Mouse (Mus musculus) midbrain, embryonic 14.5 days (tissue): ENCODE results near the gene Phldb3. TPM values are rescaled to one million over a fixed set of nuclear protein-coding genes. Genes with fewer than 3 reads are reported as not detected.

Source experiments
- ATAC-seq: fragments of 200-750 bp; cut with Nextera tagmentation; 2 replicates; pipeline ENCODE4 v1.8.0; 2017; ENCODE audit warnings: moderate number of reproducible peaks, moderate library complexity; ENCODE audit not compliant: low FRiP score, low TSS enrichment
- DNase-seq: peaks from one replicate; pipeline ENCODE4 v3.0.0-alpha.2; 2015
- H3K27ac ChIP-seq: fragments of 300-500 bp; sonication (generic); replicated peaks from 2 replicates; pipeline ENCODE4 v1.5.1; 2014; ENCODE audit warnings: mild to moderate bottlenecking, low read depth, low read length, moderate library complexity
- H3K27me3 ChIP-seq: fragments of 300-500 bp; sonication (generic); 2 replicates; pipeline ENCODE4 v1.6.1; 2014; ENCODE audit warnings: low read length, control low read depth, mixed read lengths; ENCODE audit not compliant: control insufficient read depth, insufficient read depth
- H3K36me3 ChIP-seq: fragments of 300-500 bp; sonication (generic); 2 replicates; pipeline ENCODE4 v1.6.1; 2014; ENCODE audit warnings: low read length, control low read depth; ENCODE audit not compliant: control insufficient read depth, insufficient read depth
- H3K4me1 ChIP-seq: fragments of 300-500 bp; sonication (generic); 2 replicates; pipeline ENCODE4 v1.6.1; 2014; ENCODE audit warnings: mild to moderate bottlenecking, antibody characterized with exemption, low read length, control low read depth; ENCODE audit not compliant: control insufficient read depth, insufficient read depth
- H3K4me2 ChIP-seq: fragments of 300-500 bp; sonication (generic); 2 replicates; pipeline ENCODE4 v1.6.1; 2014; ENCODE audit warnings: mild to moderate bottlenecking, low read length, moderate library complexity
- H3K4me3 ChIP-seq: fragments of 300-500 bp; sonication (generic); replicated peaks from 2 replicates; pipeline ENCODE4 v1.5.1; 2014; ENCODE audit warnings: low read depth, low read length
- H3K9ac ChIP-seq: fragments of 300-500 bp; sonication (generic); replicated peaks from 2 replicates; pipeline ENCODE4 v1.6.1; 2014; ENCODE audit warnings: mild to moderate bottlenecking, low read length, moderate library complexity
- H3K9me3 ChIP-seq: fragments of 300-500 bp; sonication (generic); 2 replicates; pipeline ENCODE4 v1.6.1; 2016; ENCODE audit warnings: low read length, control low read depth, mixed read lengths; ENCODE audit not compliant: control insufficient read depth
- WGBS: fragments of 180-500 bp; shearing (Covaris S2); extraction: QIAGEN DNeasy Blood & Tissue Kit; methylation state at CpG from one replicate; pipeline ENCODE4 v1.1.7; 2014; 5-methylcytosine and 5-hydroxymethylcytosine counted together
- polyA plus RNA-seq: library from polyadenylated mRNA; unstranded; fragments of >200 nt; fragmentation: Nextera tagmentation; extraction: Ambion mirVana; gene quantifications from 2 replicates; pipeline ENCODE4 v1.2.1, GENCODE M21; 2014

The Phldb3 gene
- polyA plus RNA-seq, 1 experiment from 2014 or later, result not detected

DNA sequence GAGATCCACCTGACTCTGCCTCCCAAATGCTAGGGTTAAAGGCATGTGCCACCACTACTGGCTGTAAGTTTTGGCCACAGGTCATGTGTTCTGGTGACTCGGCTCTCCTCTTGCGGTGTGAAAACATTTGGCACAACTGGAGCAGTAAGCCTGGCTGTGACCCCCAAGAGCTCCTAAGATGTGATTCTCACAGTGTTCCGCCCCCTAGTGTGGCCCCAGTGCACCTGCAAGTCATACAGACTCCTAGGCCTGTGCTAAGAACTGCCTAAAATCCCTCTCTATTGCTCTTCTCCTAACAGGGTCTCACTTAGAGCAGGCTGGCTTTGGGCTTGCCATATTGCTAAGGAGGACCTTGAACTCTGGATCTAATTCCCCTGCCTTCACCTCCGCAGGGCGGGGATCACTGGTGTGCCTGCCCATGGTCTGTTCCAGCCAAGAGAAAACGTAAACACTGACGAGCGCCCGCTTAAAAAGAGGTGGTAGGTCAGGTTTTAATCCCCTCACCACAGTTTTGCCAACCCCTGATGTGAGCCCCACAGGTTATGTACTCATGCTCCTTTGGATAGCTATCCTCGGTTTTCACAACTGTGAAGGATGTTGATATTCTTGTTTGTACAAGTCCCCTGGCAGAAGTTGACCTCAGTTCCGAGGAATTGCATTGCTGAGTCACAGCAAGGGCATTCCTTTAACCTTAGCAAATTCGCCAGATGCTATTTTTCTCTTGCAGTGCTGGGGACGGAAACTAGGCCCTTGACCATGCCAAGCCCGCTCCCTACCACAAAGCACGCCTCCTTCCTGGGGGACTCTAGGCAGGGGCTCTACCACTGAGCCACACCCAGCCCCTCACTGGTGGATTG, 11.1 kb upstream of the Phldb3 start:
- no peak for DNase-seq
- H3K27me3 ChIP-seq, result peaks cover 5% of the 10 kb centered on the region; the same call in 1 of the 2 replicates
- ATAC-seq, result no peak
- no peak overlapping the region for H3K4me2 ChIP-seq
- H3K4me3 ChIP-seq, result no peak overlapping the region
- H3K9me3 ChIP-seq, result no peaks in the 10 kb centered on the region
- no peak overlapping the region for H3K27ac ChIP-seq
- 81% methylated on average over 15 of the region's 15 CpGs for WGBS
- H3K4me1 ChIP-seq, result 0 out of 2 replicates have a peak, but pooled peaks cover 8% of the 10 kb centered on the region
- no peak overlapping the region for H3K9ac ChIP-seq
- no peaks in the 10 kb centered on the region for H3K36me3 ChIP-seq

DNA sequence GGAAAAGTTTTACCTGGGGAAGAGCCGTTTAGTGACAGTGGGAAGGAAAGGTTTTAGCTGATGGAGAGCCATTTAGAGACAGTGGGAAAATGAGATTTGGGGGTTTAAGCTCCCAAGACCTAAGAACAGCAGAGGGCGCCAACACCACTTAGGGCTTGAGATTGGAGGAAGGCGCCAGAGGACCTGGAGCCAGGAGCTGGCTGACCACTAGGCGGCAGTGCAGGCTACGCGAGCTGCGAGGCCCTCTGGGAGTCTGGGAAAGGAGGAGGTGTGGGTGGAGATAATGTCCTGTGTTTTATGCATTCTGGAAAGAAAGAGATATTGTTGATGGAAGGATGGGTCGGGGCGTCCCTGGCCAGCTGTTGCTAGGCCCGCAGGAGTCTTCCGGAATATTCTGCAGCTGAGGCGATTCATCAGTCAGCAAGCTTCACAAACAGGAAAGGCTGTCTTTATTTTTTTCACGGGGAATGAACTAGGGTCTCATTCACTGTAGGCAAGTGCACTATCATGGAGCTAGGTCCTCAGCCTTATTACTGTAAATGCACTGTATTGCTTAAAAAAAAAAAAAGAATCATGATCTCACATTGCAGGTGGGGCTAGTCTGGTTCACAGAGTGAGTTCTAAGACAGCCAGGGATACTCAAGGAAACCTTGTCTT, 9.5 kb upstream of the Phldb3 start:
- H3K27me3 ChIP-seq, result no peaks in the 10 kb centered on the region
- ATAC-seq (peak; percentile 89; the same call in 1 of the 2 replicates), DNase-seq (peak; percentile 99)
- 0 out of 2 replicates have a peak, but pooled peaks cover 8% of the 10 kb centered on the region for H3K4me1 ChIP-seq
- H3K4me3 ChIP-seq, result peak overlapping the region; percentile 19; the same call in 1 of the 2 replicates
- H3K9me3 ChIP-seq, result no peaks in the 10 kb centered on the region
- H3K4me2 ChIP-seq, result peak overlapping the region; percentile 49
- 0 out of 2 replicates have a peak overlapping the region, but pooled peaks have one; percentile 49 for H3K27ac ChIP-seq
- WGBS, result 5% methylated on average over 13 of the region's 13 CpGs
- peak overlapping the region; percentile 42 for H3K9ac ChIP-seq
- H3K36me3 ChIP-seq, result no peaks in the 10 kb centered on the region

DNA sequence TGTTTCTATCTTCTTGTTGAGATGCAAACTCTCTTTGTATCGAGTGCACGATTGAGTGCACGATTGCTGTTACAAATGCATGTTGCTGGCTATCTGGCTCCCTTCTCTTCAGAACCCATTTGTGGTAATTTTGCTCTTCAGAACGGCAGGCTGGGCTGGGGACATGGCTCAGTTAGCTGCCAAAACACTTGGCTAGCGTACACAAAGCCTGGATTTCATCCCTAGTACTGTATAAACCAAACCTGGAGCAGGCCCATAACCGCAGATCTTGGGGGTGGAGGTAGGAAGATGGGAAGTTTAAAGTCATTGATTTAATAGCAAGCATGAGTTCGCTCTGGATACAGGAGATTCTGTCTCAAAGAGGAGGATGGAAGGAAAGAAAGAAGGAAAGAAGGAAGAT, 5.0 kb upstream of the Phldb3 start:
- H3K27ac ChIP-seq, result no peak overlapping the region
- no peaks in the 10 kb centered on the region for H3K36me3 ChIP-seq
- H3K4me2 ChIP-seq, result no peak overlapping the region
- peaks cover 9% of the 10 kb centered on the region; the same call in 1 of the 2 replicates for H3K4me1 ChIP-seq
- DNase-seq, result no peak
- WGBS, result 92% methylated on average over 7 of the region's 7 CpGs
- H3K9me3 ChIP-seq, result no peaks in the 10 kb centered on the region
- no peak overlapping the region for H3K4me3 ChIP-seq
- H3K27me3 ChIP-seq, result peaks cover 11% of the 10 kb centered on the region
- no peak for ATAC-seq
- H3K9ac ChIP-seq, result no peak overlapping the region

DNA sequence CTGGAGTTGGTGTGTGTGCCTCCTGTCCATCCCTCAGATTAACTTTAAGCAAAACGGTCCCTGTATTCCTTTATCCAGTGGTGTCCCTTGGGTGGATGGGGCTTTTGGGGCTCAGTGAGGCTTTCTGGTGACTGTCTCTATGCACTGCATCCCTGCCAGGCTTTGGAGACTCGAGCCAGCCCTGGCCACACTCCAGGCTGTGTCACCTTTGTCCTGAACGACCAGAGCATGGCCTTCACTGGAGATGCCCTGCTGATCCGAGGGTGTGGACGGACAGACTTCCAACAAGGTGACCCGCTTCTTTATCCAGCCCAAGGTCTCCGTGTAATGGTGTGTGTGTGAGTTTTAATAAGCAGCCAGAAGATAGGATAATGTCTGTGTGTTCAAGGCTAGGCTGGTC, 4.5 kb upstream of the Phldb3 start:
- no peaks in the 10 kb centered on the region for H3K9me3 ChIP-seq
- peaks cover 9% of the 10 kb centered on the region; the same call in 1 of the 2 replicates for H3K4me1 ChIP-seq
- H3K9ac ChIP-seq, result no peak overlapping the region
- no peak for DNase-seq
- H3K4me3 ChIP-seq, result no peak overlapping the region
- 68% methylated on average over 7 of the region's 7 CpGs for WGBS
- H3K27me3 ChIP-seq, result peaks cover 15% of the 10 kb centered on the region
- no peak overlapping the region for H3K27ac ChIP-seq
- H3K4me2 ChIP-seq, result no peak overlapping the region
- no peak for ATAC-seq
- H3K36me3 ChIP-seq, result no peaks in the 10 kb centered on the region

DNA sequence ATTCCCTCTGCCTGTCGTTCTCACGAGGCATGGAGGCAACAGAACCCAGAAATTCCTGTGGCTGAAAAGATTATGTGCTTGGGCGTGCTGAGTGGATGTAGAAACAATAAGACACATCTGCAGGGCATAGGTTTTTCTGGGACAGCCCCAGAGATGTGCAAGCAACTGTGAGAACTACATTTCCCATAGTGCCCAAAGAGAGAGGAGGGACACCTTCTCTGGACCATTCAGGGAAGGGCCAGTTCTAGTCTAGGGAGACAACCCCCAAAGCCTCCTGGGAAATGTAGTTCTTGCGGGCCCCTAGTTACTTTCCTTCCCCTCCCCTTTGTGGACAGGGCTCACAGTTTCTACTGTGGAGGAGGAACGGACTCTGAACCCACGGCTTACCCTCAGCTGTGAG, 2.5 kb upstream of the Phldb3 start:
- ATAC-seq, result peak; percentile 67
- Histone ChIP-seq H3K36me3 (no peaks in the 10 kb centered on the region), H3K9me3 (no peaks in the 10 kb centered on the region), H3K4me2 (no peak overlapping the region), H3K4me1 (peaks cover 10% of the 10 kb centered on the region; the same call in 1 of the 2 replicates), H3K27ac (no peak overlapping the region), H3K4me3 (no peak overlapping the region), H3K9ac (no peak overlapping the region), H3K27me3 (peaks cover 35% of the 10 kb centered on the region)
- DNase-seq, result peak; percentile 80
- WGBS, result 34% methylated on average over 6 of the region's 6 CpGs

DNA sequence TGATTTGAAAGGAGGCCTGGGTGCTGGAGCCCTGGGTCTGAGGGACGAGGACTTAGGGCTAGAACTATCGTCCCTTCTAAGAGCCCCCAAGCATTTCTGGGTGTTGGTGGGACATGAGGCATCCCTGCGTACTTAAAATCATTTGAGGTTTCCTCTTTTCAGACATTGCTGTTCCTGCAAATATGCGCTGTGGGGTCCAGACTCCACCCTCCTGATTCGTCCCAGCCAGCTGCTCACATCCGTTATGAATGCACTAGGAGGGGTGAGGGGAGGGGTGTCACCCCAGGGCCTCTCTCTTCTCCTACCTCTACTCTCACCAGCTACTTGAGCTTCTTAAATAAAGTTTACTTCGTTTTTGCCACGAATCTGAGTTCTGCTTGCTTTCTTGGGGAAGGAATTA, 2.0 kb upstream of the Phldb3 start:
- H3K27me3 ChIP-seq, result peaks cover 40% of the 10 kb centered on the region
- H3K27ac ChIP-seq, result no peak overlapping the region
- H3K9ac ChIP-seq, result no peak overlapping the region
- no peaks in the 10 kb centered on the region for H3K36me3 ChIP-seq
- H3K9me3 ChIP-seq, result no peaks in the 10 kb centered on the region
- 76% methylated on average over 8 of the region's 8 CpGs for WGBS
- ATAC-seq (no peak), DNase-seq (no peak)
- H3K4me2 ChIP-seq, result no peak overlapping the region
- peaks cover 10% of the 10 kb centered on the region; the same call in 1 of the 2 replicates for H3K4me1 ChIP-seq
- H3K4me3 ChIP-seq, result no peak overlapping the region

DNA sequence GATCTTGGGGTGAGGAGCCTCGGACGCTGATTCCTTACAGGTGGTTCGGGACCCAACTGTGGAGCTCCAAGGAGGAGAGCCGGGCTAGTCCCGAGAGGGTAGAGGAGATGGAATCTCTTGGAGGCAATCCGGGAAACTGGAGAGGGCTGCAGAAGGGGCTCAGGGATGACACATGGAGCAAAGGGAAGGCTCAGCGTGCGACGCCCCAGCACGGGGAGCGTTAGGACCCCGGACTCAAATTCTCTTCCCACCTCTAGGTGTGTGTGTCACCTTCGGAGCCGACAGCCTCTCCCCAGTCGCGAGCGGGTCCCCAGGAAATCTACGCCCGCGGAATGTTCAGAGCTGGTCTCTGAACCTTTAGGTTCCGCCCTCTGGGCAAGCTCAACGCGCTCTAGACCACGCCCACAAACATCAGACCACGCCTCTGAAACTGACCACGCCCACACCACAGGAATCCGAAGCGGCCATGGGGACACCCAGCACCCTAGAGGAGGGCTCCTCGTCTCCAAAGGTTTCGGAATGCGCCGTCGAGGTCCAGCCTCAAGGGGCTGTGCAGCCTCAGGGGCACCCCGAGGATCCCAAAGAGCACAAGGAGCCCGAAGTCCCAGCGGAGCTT, 424 bp downstream of the Phldb3 start:
- no peak overlapping the region for H3K9ac ChIP-seq
- H3K27me3 ChIP-seq, result peaks cover 42% of the 10 kb centered on the region
- DNase-seq (peak; percentile 67), ATAC-seq (peak; percentile 64; the same call in 1 of the 2 replicates)
- H3K27ac ChIP-seq, result no peak overlapping the region
- H3K9me3 ChIP-seq, result no peaks in the 10 kb centered on the region
- no peaks in the 10 kb centered on the region for H3K36me3 ChIP-seq
- H3K4me1 ChIP-seq, result peaks cover 10% of the 10 kb centered on the region; the same call in 1 of the 2 replicates
- peak overlapping the region; percentile 23 for H3K4me3 ChIP-seq
- WGBS, result under 1% methylated on average over 36 of the region's 36 CpGs
- peak overlapping the region; percentile 45 for H3K4me2 ChIP-seq

DNA sequence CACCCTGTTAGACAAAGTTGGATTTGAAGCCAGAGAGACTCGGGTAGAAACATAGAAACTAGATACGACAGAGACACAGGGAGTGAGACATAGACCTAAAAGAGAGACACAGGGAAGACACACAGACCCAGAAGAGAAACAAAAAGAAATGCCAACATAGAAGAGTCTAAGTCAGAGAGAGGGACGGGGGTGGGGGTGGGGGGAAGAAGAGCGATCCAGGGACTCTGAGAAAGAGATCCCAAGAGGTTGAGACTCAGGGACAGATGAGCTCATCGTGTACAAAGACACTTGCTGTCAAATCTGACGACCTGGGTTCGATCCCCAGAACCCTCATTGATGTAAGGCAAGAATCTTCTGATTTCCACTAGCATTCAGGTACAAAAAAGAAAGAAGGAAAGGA, 1.1 kb downstream of the Phldb3 start:
- WGBS, result 15% methylated on average over 7 of the region's 7 CpGs
- H3K27me3 ChIP-seq, result peaks cover 42% of the 10 kb centered on the region

More for the DNA sequence above, 1.1 kb downstream of the Phldb3 start:
- no peak overlapping the region for H3K27ac ChIP-seq
- no peak overlapping the region for H3K9ac ChIP-seq
- H3K9me3 ChIP-seq, result no peaks in the 10 kb centered on the region
- no peak for DNase-seq
- H3K4me2 ChIP-seq, result no peak overlapping the region; the same call in 1 of the 2 replicates
- no peak overlapping the region for H3K4me3 ChIP-seq
- H3K36me3 ChIP-seq, result no peaks in the 10 kb centered on the region
- H3K4me1 ChIP-seq, result peaks cover 10% of the 10 kb centered on the region; the same call in 1 of the 2 replicates
- ATAC-seq, result no peak
